Mouse (Mus musculus) intestine, embryonic 16.5 days (tissue): ENCODE data around the gene Plcl1. TPM values are rescaled to one million over a fixed set of nuclear protein-coding genes. Genes with fewer than 3 reads are reported as not detected.

ENCODE experiments used
- ATAC-seq: fragments of 200-750 bp; cut with Nextera tagmentation; 2 replicates; pipeline ENCODE4 v1.8.0; 2017; ENCODE audit warnings: moderate TSS enrichment, moderate library complexity
- H3K27ac ChIP-seq: fragments of 300-500 bp; sonication (generic); 2 replicates; pipeline ENCODE4 v1.5.1; 2014; ENCODE audit warnings: mild to moderate bottlenecking, low read length
- H3K27me3 ChIP-seq: fragments of 300-500 bp; sonication (generic); replicated peaks from 2 replicates; pipeline ENCODE4 v1.6.1; 2014; ENCODE audit warnings: low read length, control low read depth, mixed read lengths; ENCODE audit not compliant: control insufficient read depth, insufficient read depth
- H3K36me3 ChIP-seq: fragments of 300-500 bp; sonication (generic); 2 replicates; pipeline ENCODE4 v1.6.1; 2014; ENCODE audit warnings: low read length, control low read depth; ENCODE audit not compliant: control insufficient read depth, insufficient read depth
- H3K4me1 ChIP-seq: fragments of 300-500 bp; sonication (generic); 2 replicates; pipeline ENCODE4 v1.6.1; 2014; ENCODE audit warnings: low read length, control low read depth, mixed read lengths; ENCODE audit not compliant: control insufficient read depth, insufficient read depth
- H3K4me2 ChIP-seq: fragments of 300-500 bp; sonication (generic); 2 replicates; pipeline ENCODE4 v1.6.1; 2014; ENCODE audit warnings: low read depth, low read length, control low read depth
- H3K4me3 ChIP-seq: fragments of 300-500 bp; sonication (generic); 2 replicates; pipeline ENCODE4 v1.5.1; 2014; ENCODE audit warnings: mild to moderate bottlenecking, low read length
- H3K9ac ChIP-seq: fragments of 300-500 bp; sonication (generic); 2 replicates; pipeline ENCODE4 v1.6.1; 2014; ENCODE audit warnings: low read depth, low read length
- H3K9me3 ChIP-seq: fragments of 300-500 bp; sonication (generic); 2 replicates; pipeline ENCODE4 v1.6.1; 2016; ENCODE audit warnings: low read length, control low read depth; ENCODE audit not compliant: control insufficient read depth
- WGBS: fragments of 180-500 bp; shearing (Covaris S2); extraction: QIAGEN DNeasy Blood & Tissue Kit; methylation state at CpG from one replicate; pipeline ENCODE4 v1.1.7; 2014; 5-methylcytosine and 5-hydroxymethylcytosine counted together
- polyA plus RNA-seq: library from polyadenylated mRNA; unstranded; fragments of >200 nt; fragmentation: Nextera tagmentation; extraction: Ambion mirVana; gene quantifications from 2 replicates; pipeline ENCODE4 v1.2.1, GENCODE M21; 2015

Plcl1 gene
- polyA plus RNA-seq, 1 experiment from 2014 or later = 1.5 TPM

DNA sequence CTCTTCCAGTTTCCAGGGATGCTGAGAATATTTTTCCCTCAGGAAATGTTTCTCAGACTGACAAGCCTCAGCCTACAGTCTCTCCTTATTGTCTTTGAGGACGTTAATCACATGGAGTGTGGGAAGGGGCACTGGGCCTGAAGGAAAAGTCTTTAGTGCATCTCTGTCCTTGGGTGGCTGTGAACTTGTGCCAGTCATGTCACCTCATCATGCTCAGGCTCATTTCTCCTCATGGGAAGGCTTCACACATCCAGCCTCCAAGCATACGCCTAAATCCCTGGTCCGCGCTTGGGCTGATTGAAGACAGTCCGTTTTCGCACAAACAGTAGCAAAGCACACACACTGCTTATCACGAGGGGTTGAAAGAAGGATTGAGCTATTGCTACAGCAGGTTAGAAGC lies 344.0 kb downstream of the Plcl1 start:
- no peaks in the 10 kb centered on the region; the same call in 1 of the 2 replicates for H3K27me3 ChIP-seq
- no peak overlapping the region for H3K4me2 ChIP-seq
- H3K36me3 ChIP-seq = no peaks in the 10 kb centered on the region
- no peak for ATAC-seq
- no peaks in the 10 kb centered on the region for H3K9me3 ChIP-seq
- no peaks in the 10 kb centered on the region for H3K4me1 ChIP-seq
- H3K27ac ChIP-seq = no peak overlapping the region
- no peak overlapping the region for H3K4me3 ChIP-seq
- 81% methylated on average over 7 of the region's 7 CpGs for WGBS
- no peak overlapping the region for H3K9ac ChIP-seq

DNA sequence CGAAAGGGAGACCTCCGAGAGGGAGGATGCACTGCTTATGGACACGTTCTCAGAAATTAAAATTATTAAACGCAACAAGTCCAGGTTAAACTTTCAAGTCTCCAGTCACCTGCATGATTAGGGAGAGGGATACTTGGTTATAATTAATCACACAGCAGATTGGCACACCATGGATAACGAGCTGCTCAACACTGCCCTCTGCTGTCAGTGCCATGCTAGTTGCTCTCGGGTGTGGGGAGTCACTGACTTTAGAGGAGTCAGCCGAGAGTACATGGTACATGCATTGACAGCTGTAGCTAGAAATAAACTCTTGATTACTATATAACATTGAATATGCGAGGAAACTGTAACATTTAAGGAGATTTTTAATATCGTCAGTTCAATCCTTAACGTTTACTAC lies 350.0 kb downstream of the Plcl1 start:
- Histone ChIP-seq H3K4me2 (no peak overlapping the region), H3K9ac (no peak overlapping the region), H3K4me1 (no peaks in the 10 kb centered on the region), H3K27me3 (no peaks in the 10 kb centered on the region), H3K27ac (no peak overlapping the region), H3K36me3 (no peaks in the 10 kb centered on the region), H3K4me3 (no peak overlapping the region), H3K9me3 (no peaks in the 10 kb centered on the region)
- WGBS = 66% methylated on average over 10 of the region's 10 CpGs
- ATAC-seq = no peak

DNA sequence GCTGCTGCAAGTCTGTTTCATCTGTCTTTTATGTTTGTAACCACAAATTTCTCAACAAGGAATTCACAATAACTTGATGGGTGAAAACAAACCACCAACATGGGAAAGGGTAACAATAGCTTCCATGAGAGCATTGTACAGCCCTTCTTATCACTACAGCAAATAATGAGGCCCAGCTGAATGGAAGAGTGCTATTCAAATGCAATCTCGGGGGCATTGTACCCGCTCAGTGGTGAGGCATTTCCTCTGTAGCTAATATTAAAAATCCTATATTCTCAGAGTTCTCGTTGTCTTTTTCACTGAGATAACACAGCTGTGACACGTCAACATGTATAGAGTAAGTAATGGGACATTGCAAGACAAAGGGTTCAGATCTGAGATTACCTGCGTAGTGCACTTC lies 356.6 kb downstream of the Plcl1 start:
- H3K4me3 ChIP-seq = no peak overlapping the region
- H3K4me1 ChIP-seq = no peaks in the 10 kb centered on the region
- no peak overlapping the region for H3K4me2 ChIP-seq
- H3K36me3 ChIP-seq = no peaks in the 10 kb centered on the region
- no peak for ATAC-seq
- H3K27ac ChIP-seq = no peak overlapping the region
- no peak overlapping the region for H3K9ac ChIP-seq
- WGBS = 75% methylated on average over 5 of the region's 5 CpGs
- no peaks in the 10 kb centered on the region for H3K9me3 ChIP-seq
- H3K27me3 ChIP-seq = no peaks in the 10 kb centered on the region

DNA sequence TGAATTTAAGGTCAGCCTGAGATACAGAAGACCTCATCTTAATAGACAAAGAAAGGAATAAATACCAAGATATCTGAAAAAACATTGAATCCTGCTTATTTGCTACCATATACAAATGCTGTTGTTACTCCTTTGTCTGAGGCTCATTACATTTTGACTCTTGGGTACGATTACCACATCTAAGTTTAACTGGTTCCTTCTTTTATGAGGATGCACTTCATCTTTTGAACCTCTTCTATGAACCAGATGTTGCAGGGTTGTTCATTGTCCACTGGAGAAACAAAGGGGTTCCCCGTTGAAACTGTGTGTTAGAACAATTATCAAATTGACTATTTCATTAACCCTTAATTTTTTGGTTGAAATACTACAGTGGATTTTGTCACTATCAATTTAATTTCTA lies 357.4 kb downstream of the Plcl1 start:
- WGBS = 78% methylated on average over 2 of the region's 2 CpGs
- Histone ChIP-seq H3K4me2 (no peak overlapping the region), H3K4me3 (no peak overlapping the region), H3K9me3 (no peaks in the 10 kb centered on the region), H3K27ac (no peak overlapping the region), H3K9ac (no peak overlapping the region), H3K27me3 (no peaks in the 10 kb centered on the region), H3K36me3 (no peaks in the 10 kb centered on the region), H3K4me1 (no peaks in the 10 kb centered on the region)
- ATAC-seq = no peak

DNA sequence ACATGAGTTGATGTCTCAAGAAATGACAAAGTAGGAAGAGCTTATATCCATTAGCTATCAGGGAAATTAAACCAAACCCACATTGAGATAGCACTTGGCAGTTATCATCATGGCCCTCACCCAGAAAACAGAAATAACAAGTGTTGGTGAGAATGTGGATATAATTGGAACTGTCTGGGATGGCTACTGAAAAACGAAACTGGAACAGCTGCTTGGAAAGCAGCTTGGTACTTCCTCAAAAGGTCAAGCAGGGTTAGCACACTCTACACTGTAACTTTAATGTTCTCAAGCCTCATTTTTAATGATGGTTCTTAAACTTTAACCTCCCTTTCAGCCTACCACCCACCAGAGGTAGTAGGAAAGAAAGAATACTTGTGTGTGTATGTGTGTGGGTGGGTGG lies 361.0 kb downstream of the Plcl1 start:
- H3K4me3 ChIP-seq = no peak overlapping the region
- no peaks in the 10 kb centered on the region for H3K9me3 ChIP-seq
- no peak overlapping the region for H3K4me2 ChIP-seq
- H3K4me1 ChIP-seq = no peaks in the 10 kb centered on the region
- no peak for ATAC-seq
- WGBS = 54% methylated on average over 1 of the region's 1 CpGs
- H3K27me3 ChIP-seq = no peaks in the 10 kb centered on the region
- H3K36me3 ChIP-seq = no peaks in the 10 kb centered on the region
- H3K27ac ChIP-seq = no peak overlapping the region
- H3K9ac ChIP-seq = no peak overlapping the region

DNA sequence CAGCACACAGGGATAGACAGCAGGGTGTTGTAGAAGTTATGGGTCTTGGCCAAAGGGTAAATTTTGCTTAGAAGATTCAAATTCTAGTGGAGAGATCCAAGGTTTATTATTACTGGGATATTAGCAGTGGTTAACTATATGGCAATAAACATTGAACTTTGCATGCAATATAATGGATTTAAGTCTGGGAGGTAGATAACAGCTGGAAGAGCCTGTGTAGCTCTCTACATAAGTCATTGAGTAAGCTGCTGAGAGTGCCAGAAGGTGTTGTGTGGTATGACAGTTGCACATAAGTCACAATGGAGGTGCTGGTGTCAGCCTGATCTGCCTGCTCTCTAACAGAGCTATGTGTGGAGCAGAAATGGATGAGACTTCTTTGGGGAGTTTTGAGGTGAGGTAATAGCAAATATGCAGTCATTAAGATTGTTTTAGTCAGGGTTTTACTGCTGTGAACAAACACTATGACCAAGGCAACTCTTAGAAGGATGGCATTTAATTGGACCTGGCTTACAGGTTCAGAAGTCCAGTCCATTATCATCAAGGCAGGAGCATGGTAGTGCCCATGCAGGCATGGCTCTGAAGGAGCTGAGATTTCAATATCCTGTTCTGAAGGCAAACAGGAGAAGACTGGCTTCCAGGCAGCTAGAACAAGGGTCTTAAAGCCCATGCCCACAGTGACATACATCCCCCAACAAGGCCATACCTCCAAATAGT lies 364.5 kb downstream of the Plcl1 start:
- peak; percentile 98 for ATAC-seq
- Histone ChIP-seq H3K27me3 (no peaks in the 10 kb centered on the region), H3K4me3 (no peak overlapping the region), H3K4me2 (no peak overlapping the region), H3K9me3 (no peaks in the 10 kb centered on the region), H3K9ac (no peak overlapping the region), H3K27ac (no peak overlapping the region), H3K4me1 (no peaks in the 10 kb centered on the region), H3K36me3 (no peaks in the 10 kb centered on the region)

DNA sequence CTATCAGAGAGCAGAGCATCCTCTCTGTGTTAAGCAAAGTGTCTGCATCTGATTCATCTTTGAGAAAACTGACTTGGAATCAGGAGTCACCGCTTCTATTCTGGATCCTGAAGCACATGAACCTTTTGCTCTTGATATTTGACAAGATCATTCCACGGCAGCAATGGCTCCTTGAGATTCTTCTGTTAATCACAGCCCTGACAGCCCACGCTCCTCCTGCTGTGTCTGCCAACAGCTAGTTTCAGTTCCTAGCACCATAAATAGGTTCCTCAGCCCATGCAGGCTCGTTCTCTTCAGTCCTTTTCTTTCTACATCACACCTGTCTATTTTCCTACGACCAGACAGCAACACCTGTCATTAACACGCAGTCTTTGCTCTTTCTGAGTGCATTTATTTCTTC lies 387.1 kb downstream of the Plcl1 start:
- Histone ChIP-seq H3K27me3 (no peaks in the 10 kb centered on the region), H3K4me1 (no peaks in the 10 kb centered on the region), H3K27ac (no peak overlapping the region), H3K9me3 (no peaks in the 10 kb centered on the region), H3K4me2 (no peak overlapping the region), H3K9ac (no peak overlapping the region), H3K4me3 (no peak overlapping the region), H3K36me3 (no peaks in the 10 kb centered on the region)
- 58% methylated on average over 6 of the region's 6 CpGs for WGBS
- no peak for ATAC-seq

Other genes starting within 250 kb of the Plcl1 start
- gene Rftn2, start 179.1 kb upstream of the Plcl1 start, polyA plus RNA-seq = 7.0 and 7.1 TPM in 2 replicates
- 5.2 and 5.4 TPM in 2 replicates for gene Mars2, start 168.7 kb upstream of the Plcl1 start, polyA plus RNA-seq
- 0.31 and 0.44 TPM in 2 replicates for gene Boll, start 42.5 kb upstream of the Plcl1 start, polyA plus RNA-seq